Mouse (Mus musculus) skeletal muscle tissue, adult 2 months (tissue): ENCODE data around the gene Plcb2.

Experiments
- DNase-seq: peaks from one replicate; pipeline ENCODE4 v3.0.0-alpha.2; 2012; ENCODE audit warnings: low read depth, low spot score

Gene Plcb2

GRCm38 (mm10) chr2:118658457-118658856 is 69.8 kb downstream of the Plcb2 start:
- DNase-seq: no peak
